Mouse (Mus musculus) embryo, embryonic 9.5 days (tissue): ENCODE measurements around the gene Rrp9.
"Not testable (repeated sequence)": the region's sequence is repeated elsewhere in the genome, so short reads cannot be mapped to it uniquely, and the experiment has no call there.

Source experiments
- DNase-seq: peaks from one replicate; pipeline ENCODE4 v3.0.0-alpha.2; 2017; ENCODE audit errors: extremely low spot score

The Rrp9 gene

DNA sequence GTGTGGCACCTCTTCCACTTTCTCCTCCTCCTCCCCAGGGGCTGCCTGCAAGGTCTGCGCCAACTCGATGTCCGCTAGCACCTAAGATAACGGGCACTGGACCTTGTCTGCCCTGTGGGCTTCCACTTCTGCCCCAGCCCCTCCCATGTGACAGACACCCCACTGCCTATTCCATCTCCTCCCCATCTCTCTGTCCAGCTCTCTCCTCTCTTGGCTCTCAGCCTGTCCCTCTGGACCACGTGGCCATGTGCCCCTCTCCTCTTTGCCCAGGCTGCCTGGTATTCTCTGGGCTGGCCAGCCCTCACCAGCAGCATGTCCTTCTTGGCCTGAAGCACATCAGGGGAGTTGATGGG lies 2.0 kb upstream of the Rrp9 start:
- no peak for DNase-seq

DNA sequence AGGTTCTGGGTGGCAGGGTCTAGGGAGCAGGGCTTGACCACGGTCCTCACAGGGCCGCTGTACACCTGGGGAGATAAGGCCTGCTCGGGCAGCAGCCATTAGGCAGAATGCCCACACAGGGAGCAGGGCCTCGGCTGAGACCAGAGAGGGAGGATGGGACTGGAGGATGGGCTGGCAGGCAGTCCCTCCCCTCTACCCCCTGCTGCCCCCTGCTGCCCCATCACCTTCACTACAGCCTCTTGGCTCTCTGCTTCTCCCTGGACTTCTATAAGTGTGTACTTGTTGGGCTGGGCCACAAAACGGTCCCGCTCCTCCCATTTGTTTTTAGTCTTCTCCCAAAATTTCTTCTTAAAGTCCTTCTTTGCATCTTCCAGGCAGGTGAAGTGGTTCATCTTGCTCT lies 1.3 kb upstream of the Rrp9 start:
- peak; percentile 85 for DNase-seq

DNA sequence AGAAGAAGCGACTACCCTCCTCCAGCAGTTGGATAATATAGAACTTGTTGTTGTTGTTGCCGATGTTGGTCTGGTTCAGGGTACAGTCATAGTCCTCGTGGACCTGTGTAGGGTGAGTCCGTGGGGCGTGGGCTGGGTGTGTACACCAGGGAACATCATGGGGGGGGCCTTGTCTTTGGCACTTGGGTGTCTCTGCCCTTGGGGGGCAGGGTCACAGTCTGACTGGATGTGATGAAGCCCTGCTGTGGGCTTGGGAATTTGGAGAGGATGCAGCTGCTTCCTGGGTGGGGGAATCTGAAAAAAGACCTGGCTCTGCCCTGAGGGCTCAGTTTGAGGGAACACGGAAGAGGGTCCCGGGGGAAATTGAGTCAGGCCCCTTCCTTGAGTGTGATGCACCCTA lies 717 bp upstream of the Rrp9 start:
- DNase-seq: no peak

DNA sequence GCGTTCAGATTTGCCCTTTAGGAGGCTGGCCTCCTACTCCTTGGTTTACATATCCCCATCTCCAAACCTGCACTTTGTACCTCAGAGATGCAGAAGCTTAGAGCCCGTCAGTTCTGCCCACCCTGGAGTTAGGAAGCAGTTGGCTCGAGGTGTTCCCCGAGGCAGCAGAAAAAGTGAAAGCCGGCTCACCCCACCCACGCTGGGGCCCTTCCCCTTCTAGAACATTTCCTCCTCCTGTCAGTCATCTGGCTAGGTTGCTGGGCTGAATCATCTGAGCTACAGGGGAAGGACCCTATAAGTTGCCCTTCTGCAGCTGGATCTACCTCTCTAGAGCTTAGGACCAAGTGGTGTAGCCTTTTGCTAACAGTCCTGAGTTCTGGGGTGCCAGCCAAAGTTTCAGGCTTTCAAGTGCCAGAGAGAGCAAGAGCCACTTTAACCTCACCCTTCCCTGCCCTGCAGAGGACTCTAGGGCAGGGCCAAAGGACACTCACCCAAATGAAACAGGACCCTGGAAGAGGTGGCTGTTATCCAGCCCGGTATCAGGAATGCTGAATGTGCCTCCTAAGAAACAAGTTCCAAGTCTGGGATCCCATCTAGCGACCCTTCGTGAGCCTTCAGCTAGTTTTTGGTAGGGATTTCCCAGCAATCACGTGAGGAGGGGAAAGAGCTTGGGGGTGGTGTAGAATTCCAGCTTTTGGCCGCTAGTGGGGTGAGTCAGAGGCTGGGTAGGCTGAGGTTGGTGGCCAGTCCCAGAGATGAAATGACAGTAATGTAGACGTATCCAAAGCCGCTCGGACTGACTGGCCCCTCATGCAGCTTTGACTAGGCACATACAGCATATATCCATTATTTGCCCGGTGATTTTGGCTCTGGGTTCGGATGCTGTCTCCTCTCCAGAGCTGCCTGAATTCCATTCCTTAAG lies 500 bp downstream of the Rrp9 start:
- DNase-seq: no peak

DNA sequence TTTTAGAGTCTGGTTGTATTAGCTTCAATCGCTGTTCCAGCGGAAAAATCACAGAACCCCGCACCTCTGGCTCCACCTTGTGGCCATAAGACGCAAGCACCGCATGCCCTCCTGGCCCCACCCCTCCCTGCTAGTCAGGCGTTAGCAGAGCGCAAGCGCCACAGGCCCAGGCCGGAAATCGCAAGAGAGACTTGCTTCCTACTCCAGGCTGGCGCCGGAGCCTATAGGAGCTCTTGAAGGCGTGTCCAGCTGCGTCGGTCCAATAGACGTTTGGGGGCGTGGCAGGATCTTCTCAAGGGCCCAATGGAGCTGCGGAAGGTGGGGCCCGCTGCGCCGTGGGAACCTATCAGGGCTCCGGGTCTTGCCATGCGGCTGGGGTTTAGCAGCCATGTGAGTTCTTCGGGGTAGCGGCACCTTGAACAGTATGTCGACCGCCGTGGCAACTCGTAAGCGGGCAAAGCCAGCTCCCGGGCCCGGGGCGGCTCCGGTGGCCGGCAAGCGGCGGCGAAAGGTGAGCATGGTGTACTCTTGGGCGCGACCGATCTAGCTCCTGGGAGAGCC lies 1.2 kb downstream of the Rrp9 start, which contains the start of gene Parp3:
Gene Parp3 (minus strand): TSS at position 26 of the 561 bp plus-strand sequence.
- DNase-seq: peak; percentile 97

DNA sequence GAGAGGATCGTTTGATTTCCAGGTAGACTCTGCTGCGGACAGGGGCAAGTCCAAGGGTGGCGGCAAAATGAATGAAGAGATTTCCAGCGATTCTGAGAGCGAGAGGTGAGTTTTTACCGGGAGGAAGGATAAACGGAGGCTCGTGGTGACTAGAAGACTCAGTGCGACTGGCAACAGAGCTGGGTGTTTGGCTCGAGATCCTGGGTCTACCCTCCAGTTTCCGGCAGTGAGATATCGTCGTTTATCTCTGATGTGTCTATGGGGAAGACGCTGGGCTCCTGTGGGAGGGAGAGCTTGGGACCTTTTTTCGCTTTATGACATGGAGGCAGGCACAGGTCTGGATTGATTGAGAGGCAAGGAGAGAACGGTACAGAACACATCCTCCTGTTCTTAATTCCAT lies 1.9 kb downstream of the Rrp9 start:
- DNase-seq: no peak

DNA sequence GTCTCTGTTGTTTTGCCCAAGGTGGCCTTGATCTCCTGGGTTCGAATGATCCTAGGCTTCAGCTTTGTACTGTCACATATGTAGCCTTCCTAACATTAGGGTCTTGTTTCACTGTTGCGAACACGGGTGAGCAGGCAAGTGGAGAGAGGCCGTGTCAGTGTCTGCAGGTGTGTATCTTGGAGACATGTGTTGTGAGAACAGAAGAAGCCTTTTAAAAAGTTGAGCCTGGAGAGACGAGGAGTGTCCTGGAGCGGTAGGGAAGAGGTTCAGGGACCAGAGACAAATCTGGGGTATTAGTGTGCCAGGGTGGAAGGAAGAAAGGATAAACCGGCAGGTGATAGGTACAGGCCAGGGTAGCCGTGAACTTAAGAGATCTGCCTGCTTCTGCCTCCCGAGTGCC lies 2.3 kb downstream of the Rrp9 start:
- no peak for DNase-seq

DNA sequence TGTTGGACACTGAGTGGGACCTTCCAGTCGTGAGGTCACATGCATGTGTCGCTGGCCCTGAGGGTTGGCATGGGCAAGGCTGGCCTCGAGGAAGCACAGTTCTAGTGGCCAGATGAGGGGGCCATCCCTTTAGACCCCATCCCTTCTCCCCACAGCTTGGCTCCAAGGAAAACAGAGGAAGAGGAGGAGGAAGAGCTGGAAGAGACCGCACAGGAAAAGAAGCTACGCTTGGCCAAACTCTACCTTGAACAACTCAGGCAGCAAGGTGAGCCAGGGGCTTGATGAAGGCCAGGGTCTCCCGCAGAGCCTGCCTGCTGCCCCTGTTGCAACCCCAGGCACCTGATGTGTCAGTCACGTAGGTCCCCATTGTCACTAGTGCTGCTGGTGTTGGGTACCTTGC lies 4.8 kb downstream of the Rrp9 start:
- no peak for DNase-seq

DNA sequence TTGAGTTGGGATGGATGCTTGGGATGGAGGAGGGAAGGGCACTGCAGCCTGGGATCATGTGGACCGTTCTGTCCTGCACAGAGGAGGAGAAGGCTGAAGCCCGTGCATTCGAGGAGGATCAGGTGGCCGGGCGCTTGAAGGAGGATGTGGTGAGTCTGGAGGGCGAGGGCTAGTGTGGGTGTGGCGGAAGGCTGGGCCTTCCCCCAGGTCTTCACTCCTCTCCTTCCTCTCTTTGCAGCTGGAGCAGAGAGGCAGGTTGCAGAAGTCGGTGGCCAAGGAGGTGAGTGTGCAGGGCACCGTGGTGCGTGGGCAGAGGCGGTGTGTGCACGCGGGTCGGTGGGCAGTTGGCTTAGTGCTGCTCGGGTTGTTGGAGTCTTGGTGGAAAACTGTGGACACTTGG lies 5.3 kb downstream of the Rrp9 start:
- no peak for DNase-seq

DNA sequence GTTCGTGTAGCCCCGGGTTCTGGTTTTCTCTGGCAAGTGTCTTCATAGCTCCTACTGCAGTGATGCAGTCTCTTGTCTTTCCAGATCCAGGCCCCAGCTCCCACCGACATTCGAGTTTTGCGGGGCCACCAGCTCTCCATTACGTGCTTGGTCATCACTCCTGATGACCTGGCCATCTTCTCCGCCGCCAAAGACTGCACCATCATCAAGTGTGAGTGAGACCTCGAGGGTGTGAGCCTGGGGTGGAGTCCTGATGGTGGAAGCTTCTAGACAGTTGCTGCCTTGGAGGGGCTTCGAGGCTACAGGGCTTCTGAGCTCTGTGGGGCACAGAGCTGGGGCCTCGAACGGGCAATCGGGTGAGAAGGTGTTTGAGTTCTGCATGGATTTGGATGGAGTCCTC lies 5.9 kb downstream of the Rrp9 start:
- no peak for DNase-seq

DNA sequence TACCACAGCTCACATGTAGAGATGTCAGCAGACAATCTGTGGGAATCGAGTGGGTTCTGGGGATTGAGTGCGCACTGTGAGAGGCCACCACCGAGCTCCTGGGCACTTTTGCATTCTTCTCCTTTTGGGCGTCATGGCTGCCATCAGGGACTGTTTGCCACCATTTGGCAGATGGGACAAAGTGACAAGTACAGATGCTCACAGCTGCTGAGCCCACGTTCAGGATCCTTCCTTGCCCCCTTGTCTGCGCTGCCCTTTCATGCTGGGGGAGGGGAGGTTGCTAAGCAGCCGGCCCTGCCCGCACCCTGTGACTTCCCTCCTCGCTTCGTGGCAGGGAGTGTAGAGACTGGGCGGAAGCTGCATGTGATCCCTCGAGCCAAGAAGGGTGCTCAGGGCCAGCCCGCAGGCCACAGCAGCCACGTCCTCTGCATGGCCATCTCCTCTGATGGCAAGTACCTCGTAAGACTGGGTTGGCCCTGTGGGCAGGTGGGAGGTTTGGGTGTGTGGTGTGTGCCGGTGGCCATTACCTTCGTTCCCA lies 6.9 kb downstream of the Rrp9 start:
- no peak for DNase-seq

DNA sequence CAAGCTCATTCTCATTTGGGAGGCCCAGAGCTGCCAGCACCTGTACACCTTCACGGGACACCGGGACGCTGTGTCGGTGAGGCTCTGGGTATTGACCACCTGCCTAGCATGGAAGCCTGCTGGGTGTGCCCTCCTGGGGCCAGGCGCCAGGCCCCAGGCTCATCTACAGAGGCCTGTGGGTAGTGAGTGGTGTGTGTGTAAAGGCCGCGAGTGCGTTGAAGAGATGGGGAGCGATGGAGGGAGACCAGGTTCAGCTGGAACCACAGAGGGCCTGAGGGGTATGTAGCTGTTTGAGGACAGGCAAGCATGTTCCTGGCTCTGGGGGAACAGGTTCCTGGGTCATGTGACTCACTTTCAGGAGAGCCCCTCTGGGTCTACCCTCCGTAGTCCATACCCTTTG lies 7.4 kb downstream of the Rrp9 start:
- no peak for DNase-seq

DNA sequence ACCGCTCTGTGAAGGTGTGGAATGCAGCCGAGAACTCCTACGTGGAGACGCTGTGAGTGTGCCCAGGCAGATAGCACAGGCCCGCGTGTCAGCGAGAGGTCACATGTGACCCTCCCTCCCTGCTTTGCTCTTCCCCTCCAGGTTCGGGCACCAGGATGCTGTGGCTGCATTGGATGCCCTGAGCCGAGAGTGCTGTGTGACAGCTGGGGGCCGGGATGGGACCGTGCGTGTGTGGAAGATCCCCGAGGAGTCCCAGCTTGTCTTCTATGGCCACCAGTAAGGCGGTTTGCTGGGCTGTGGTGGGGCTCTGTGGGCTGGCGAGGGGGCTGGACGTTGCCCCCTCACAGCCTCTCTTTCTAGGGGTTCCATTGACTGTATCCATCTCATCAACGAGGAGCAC lies 7.8 kb downstream of the Rrp9 start:
- no peak for DNase-seq

DNA sequence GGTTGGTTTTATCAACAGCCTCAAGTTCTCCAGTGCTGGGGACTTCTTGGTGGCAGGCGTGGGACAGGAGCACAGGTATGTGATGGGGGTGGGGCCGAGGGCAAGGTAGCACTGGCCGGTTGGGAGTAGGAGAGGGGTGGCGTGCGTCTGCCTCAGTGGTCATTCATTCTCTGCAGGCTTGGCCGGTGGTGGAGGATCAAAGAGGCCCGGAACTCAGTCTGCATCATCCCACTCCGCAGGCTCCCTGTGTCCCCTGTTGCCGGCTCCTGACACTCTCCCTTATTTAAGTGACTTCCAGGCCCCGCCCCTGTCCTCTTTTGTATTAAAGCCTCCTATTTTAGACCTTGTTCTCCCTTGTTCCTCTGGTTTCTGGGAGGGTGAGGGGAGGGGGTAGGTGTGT lies 9.3 kb downstream of the Rrp9 start:
- no peak for DNase-seq

DNA sequence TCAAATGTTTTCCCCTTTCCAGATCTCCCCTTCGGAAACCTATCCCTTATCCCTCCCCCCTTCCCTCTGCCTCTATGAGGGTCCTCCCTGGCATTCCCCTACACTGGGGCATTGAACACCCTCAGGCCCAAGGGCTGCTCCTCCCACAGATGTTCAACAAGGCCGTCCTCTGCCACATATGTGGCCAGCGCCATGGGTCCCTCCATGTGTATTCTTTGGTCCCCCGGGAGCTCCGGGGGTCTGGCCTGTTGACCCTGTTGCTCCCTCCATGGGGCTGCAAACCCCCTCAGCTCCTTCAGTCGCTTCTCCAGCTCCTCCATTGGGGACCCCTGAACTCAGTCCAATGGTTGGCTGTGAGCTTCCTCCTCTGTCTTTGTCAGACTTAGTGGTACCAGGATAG lies 11.8 kb downstream of the Rrp9 start:
- not testable (repeated sequence) for DNase-seq

DNA sequence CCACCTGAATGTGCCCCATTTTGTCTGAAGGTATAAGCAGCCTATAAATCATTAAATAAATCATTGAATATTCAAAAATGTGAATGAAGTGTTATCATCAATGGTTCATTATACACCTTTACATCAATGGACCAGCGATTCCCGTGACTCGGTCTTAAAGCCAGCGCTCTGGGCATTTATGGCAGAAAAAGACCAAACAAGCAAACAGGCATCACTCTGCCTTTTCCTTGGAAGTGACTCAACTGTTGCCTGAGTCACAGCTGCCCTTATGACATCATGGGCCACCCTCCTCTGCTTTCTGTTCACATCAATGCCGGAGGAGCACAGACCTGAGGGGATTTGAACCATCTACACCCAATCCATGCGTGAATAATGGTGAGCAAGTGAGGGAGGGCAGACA lies 23.9 kb downstream of the Rrp9 start, which contains the start of gene Iqcf1:
Gene Iqcf1 (plus strand): TSS at position 301 of the 400 bp plus-strand sequence.
- DNase-seq: no peak

DNA sequence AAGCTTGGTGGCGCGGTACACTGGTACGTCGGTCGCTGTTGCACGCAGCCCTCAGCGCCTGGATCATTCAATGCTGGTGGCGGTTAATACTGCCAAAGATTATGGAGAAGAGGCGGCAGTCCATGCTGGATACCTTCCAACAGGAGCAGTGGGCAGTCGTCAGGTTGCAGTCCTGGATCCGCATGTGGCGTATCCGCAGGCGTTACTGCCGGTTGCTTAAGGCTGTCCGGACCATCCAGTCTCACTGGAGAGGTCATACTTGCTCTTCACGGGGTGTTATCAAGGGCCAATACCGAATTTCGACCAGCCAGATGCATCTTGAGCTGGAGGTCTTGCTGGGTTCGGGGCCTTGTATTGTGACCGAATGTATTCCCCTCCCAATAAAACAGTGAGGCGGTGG lies 26.1 kb downstream of the Rrp9 start:
- DNase-seq: no peak

DNA sequence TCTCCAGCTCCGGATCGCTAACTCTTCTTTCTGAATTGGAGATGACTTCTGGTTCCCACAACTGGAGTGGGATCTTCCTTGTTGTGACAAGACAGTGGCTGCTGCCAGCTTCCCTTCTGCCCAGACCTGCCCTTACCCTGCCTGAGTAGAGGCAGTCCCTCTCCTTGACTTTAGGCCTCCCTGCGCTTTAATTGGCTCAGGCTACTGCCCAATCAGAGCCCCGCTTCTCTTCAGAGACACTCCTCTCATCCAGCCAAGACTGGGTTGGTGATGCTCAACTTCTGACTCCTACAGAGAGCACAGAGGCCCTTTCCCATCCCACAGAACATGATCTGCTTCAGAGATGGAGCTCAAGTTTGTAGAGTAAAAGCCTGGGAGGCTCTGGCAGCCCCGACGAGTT lies 28.5 kb downstream of the Rrp9 start:
- no peak for DNase-seq

DNA sequence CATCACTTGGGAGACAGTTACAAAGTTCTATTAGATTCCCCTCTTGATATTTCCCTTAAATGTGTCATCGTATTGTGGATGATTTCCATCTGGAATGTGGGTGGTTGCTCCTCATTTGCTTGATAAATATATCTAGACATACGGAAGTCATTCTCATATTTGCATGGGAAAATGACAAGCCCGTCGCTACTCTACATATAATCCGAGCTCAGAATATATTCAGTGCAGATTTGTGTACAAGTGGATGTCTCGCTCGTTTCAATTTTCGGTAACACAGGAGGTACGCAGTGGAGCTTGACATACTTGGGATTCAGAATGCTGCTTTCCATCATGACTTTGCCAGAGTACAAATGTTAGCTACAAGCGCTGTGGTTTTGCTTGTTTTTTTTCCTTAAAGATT lies 33.6 kb downstream of the Rrp9 start:
- no peak for DNase-seq

DNA sequence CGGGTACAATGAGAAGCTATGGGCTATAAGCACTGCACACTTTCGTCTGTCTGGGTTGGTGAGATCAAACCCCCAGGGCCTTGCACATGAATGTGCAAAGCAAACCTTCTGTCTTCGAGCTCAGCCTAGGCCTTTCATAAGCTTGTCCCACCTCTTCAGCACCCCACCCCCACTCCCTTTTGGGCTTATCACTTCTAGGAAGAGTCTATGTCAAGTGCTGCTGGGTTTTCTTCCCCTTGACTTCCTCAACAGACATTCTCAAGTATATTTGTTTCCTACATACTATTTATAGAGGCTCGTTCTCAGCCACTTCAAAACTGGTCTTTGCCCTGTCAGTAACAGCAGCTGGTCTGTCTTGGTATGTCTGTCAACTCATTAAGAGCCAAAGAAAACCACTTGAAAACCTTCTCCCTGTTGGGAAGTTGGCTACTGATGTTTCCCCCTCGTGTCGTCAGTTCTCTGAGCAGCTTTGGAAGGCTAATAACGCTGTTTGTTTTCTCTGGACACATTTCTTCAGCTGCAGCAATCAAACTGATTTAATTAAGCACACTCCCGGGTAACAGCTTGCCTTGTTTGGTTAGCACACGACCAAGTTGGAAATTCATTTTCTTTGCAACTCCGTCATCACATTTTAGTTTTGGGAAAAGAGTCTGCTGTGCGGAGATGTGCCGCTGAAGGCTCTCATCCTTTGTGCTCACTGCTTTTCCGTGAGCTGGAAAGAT lies 37.1 kb downstream of the Rrp9 start:
- DNase-seq: no peak

DNA sequence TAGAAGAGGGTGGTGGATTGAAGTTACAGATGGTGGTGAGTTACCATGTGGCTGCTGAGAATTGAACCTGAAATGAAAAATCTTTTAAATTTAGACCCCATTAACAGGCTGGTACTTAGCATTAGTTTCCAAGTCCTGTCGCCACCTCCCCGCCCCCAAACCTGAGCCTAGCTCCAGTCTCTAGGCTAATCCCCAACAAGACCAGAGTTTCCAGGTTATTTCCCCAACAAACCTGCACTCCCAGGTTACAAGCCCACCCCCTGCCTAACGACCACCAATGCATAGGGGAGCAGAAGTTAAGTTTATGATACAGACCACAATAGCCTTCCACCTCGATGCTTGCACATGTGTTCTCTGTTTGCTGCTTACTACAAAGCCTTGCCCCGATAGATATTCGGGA lies 37.8 kb downstream of the Rrp9 start:
- DNase-seq: no peak

DNA sequence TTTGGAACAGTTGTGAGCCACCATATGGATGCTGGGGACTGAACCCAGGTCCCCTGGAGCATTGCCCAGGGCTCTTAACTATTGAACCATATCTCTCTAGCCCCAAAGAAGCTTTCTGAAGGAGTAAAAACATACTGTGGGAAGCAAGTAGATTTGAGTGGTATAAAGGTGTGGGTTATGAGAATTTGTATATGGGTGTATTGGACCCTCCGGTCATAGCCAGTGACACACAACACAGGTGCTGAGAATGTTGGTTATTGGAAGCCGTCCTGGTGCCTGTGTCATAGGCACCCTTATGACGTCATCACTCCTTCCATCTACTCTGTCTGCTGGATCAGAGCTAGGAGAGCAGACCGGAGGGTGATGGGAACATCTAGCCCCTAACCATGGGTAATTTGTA lies 38.5 kb downstream of the Rrp9 start, which contains the start of gene Iqcf5:
Gene Iqcf5 (plus strand): TSS at position 301 of the 400 bp plus-strand sequence.
- DNase-seq: no peak

DNA sequence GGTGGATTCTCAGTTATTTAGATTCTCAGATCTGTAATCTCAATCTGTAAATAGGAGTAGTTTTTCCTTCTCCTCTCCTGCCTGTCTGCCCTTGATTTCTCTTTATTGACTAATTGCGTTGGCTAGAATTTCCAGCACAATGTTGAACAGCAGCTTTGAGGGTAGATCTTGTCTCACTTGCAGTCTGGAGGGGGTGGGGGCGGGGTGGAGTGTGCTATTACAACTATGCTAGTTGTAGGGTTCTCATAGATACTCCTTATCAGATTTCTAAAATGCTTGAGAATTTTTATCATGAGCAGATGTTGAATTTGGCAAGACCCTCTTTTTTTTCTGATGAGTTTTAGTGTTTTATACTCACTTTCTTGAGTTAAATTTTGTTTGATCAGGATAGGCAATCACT lies 43.7 kb downstream of the Rrp9 start:
- DNase-seq: no peak
